9 mouse cellular contexts compared by ENCODE assay signal in the genomic region with DNA sequence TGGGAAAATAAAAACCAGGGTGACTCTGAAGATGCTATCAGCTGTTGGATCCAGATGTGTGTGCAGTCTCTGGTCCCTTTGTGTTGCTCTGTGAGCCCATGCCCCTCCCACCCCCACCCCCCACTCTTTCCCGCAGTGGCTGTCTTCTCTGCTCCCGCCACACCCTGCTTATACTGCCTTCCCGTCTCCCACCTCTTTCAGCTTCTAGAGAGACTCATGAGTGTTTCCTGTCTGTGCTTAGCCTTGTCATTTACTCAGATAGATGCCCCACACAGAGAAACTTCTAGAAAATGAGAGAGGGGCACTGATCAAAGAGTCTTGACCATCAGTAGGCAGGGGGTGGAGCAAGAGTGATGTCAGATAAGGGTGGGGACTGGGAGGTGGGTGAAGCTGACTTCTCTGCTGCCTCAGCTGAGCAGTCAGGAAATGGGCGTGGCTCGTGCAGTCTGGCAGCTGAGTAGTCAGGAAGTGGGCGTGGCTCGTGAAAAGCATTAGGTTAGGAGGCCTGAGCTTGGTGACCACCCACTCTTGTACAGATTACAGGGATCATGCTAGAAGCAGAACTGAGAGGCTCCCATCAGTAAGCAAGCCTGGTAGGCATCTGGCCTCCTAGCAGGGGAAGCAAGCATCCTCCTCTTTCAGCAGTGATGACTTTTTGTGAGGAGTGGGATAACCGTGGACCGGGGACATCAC. TPM values are rescaled to one million over a fixed set of nuclear protein-coding genes. Genes with fewer than 3 reads are reported as not detected.
DNase-seq lines count a peak whose midpoint lies in the region; ATAC-seq and TF ChIP-seq lines count a peak whose summit lies in the region.
"Had no signal": no experiment of that assay in that cellular context is flagged by ENCODE, and none has a peak within 500 bp of the region (broad histone marks: within the 10 kb centered on the region; RNA-seq: fewer than 3 reads in every experiment).

No protein-coding gene starts in this region.

- H3K4me2 ChIP-seq in limb, embryonic 14.5 days (replicated peaks; ENCODE audit: low read depth, low read length, severe bottlenecking) = peak overlapping the region; percentile 49
- peak overlapping the region; percentile 18 for H3K4me2 ChIP-seq in midbrain, embryonic 14.5 days (ENCODE audit: low read length)

- no peaks in the 10 kb centered on the region for H3K27me3 ChIP-seq in cerebellum, adult 2 months (ENCODE audit: control insufficient read depth, insufficient read depth, low read length)
- no peaks in the 10 kb centered on the region for H3K27me3 ChIP-seq in limb, embryonic 14.5 days (ENCODE audit: control insufficient read depth, insufficient read depth, low read length)
- no peaks in the 10 kb centered on the region for H3K27me3 ChIP-seq in midbrain, embryonic 14.5 days (ENCODE audit: control insufficient read depth, insufficient read depth, low read length)
- H3K27me3 ChIP-seq in spleen, adult 2 months (ENCODE audit: control insufficient read depth, insufficient read depth, low read length) = no peaks in the 10 kb centered on the region

- peaks cover 16% of the 10 kb centered on the region for H3K36me3 ChIP-seq in limb, embryonic 14.5 days (ENCODE audit: control insufficient read depth, insufficient read depth, low read length)
- H3K36me3 ChIP-seq in midbrain, embryonic 14.5 days (ENCODE audit: control insufficient read depth, insufficient read depth, low read length) = peaks cover 65% of the 10 kb centered on the region
- H3K36me3 ChIP-seq in spleen, adult 2 months (ENCODE audit: control insufficient read depth, insufficient read depth, low read length) = no peaks in the 10 kb centered on the region

- 44% methylated on average over 9 of the region's 9 CpGs for WGBS in cerebellum, adult 2 months
- 9% methylated on average over 9 of the region's 9 CpGs for WGBS in limb, embryonic 14.5 days
- 18% methylated on average over 9 of the region's 9 CpGs for WGBS in midbrain, embryonic 14.5 days
- 5% methylated on average over 9 of the region's 9 CpGs for WGBS in spleen, adult 2 months

- peak; percentile 25 for DNase-seq in cerebellum, adult 9-10 months
- no peak for DNase-seq in cerebellum, adult 2 months
- DNase-seq in gastrocnemius, postnatal 36 days = peak; percentile 70 to 78
- DNase-seq in limb, embryonic 14.5 days (ENCODE audit: low spot score) = peak; percentile 90
- peak; percentile 62 for DNase-seq in midbrain, embryonic 14.5 days
- peak; percentile 67 to 83 for DNase-seq in spleen, adult 2 months (ENCODE audit: low read depth in 1 of 2, low spot score in 2 of 2)

- peaks cover 6% of the 10 kb centered on the region; the same call in 1 of the 2 replicates for H3K4me1 ChIP-seq in cerebellum, adult 2 months (ENCODE audit: control insufficient read depth, insufficient read depth, low read length)
- peaks cover 3% of the 10 kb centered on the region; the same call in 1 of the 2 replicates for H3K4me1 ChIP-seq in limb, embryonic 14.5 days (ENCODE audit: control insufficient read depth, insufficient read depth, low read length)
- H3K4me1 ChIP-seq in midbrain, embryonic 14.5 days (ENCODE audit: control insufficient read depth, insufficient read depth, low read length) = no peaks in the 10 kb centered on the region
- H3K4me1 ChIP-seq in spleen, adult 2 months (ENCODE audit: control insufficient read depth, insufficient read depth, insufficient read length) = no peaks in the 10 kb centered on the region

- H3K4me3 ChIP-seq in cerebellum, adult 2 months (replicated peaks; ENCODE audit: insufficient read depth, low read depth, low read length) = no peak overlapping the region
- 0 out of 2 replicates have a peak overlapping the region, but pooled peaks have one; percentile 15 for H3K4me3 ChIP-seq in limb, embryonic 14.5 days (replicated peaks; ENCODE audit: low read length)
- H3K4me3 ChIP-seq in midbrain, embryonic 14.5 days (replicated peaks; ENCODE audit: low read depth, low read length) = no peak overlapping the region
- H3K4me3 ChIP-seq in spleen, adult 2 months (ENCODE audit: extremely low read depth, insufficient read depth, insufficient read length) = peak overlapping the region; percentile 42; the same call in 1 of the 2 replicates

- intact Hi-C loops in gastrocnemius, postnatal 36 days (cut with DNase I) = loop anchor here (2.0 to 5.0 kb wide), 2 partner anchors 50 to 135 kb away; no protein-coding TSS in a partner anchor

- H3K27ac ChIP-seq in cerebellum, adult 2 months (ENCODE audit: insufficient read depth, low read length) = no peak overlapping the region
- peak overlapping the region; percentile 44; the same call in 1 of the 2 replicates for H3K27ac ChIP-seq in limb, embryonic 14.5 days (replicated peaks; ENCODE audit: low read depth, low read length)
- H3K27ac ChIP-seq in midbrain, embryonic 14.5 days (replicated peaks; ENCODE audit: low read depth, low read length) = no peak overlapping the region
- peak overlapping the region; percentile 57; the same call in 1 of the 2 replicates for H3K27ac ChIP-seq in spleen, adult 2 months (ENCODE audit: insufficient read depth, low read length)

- peak overlapping the region; percentile 2; the same call in 1 of the 2 replicates for H3K9ac ChIP-seq in limb, embryonic 14.5 days (ENCODE audit: low read depth, low read length, severe bottlenecking)
- no peak overlapping the region for H3K9ac ChIP-seq in midbrain, embryonic 14.5 days (replicated peaks; ENCODE audit: low read length)

- peak; percentile 85 for ATAC-seq in common myeloid progenitor, adult 5-6 weeks (replicated peaks; ENCODE audit: low read depth, poor library complexity, severe bottlenecking)
- ATAC-seq in inflammation-experienced regulatory T-cells, adult 6 months = peak; percentile 92
- ATAC-seq in limb, embryonic 14.5 days (ENCODE audit: low FRiP score, low read depth) = peak; percentile 82
- peak; percentile 55; the same call in 1 of the 2 replicates for ATAC-seq in midbrain, embryonic 14.5 days (ENCODE audit: low FRiP score, low TSS enrichment)

- no peaks in the 10 kb centered on the region for H3K9me3 ChIP-seq in limb, embryonic 14.5 days (ENCODE audit: control insufficient read depth, low read length)
- H3K9me3 ChIP-seq in midbrain, embryonic 14.5 days (ENCODE audit: control insufficient read depth, low read length) = no peaks in the 10 kb centered on the region

- TF ChIP-seq POLR2A in cerebellum, adult 2 months (IDR thresholded peaks at IDR 0.05; ENCODE audit: borderline replicate concordance, insufficient read depth, low read length) = no peak
- TF ChIP-seq POLR2A in limb, embryonic 14.5 days (IDR thresholded peaks at IDR 0.05; ENCODE audit: borderline replicate concordance, extremely low read depth, insufficient read depth, insufficient read length) = no peak
- TF ChIP-seq POLR2A in spleen, adult 2 months (IDR thresholded peaks at IDR 0.05; ENCODE audit: low read depth, low read length) = no peak

- TF ChIP-seq CTCF in cerebellum, adult 2 months (IDR thresholded peaks at IDR 0.05; ENCODE audit: borderline replicate concordance, insufficient read depth, low read depth, low read length) = no peak
- no peak for TF ChIP-seq CTCF in spleen, adult 2 months (IDR thresholded peaks at IDR 0.05; ENCODE audit: extremely low read depth, insufficient read depth, insufficient read length, insufficient replicate concordance)

RNA-seq across cellular contexts. Expression of a gene that starts 48.4 kb away (rescaled TPM):
- not detected in 2 replicates for polyA plus RNA-seq in cerebellum, adult 2 months (2012; rRNA removed)
- total RNA-seq in common myeloid progenitor, adult 5-6 weeks (2017) = not detected in 2 replicates
- not detected for total RNA-seq in gastrocnemius, postnatal 36 days (2021)
- not detected for polyA plus RNA-seq in inflammation-experienced regulatory T-cells, adult 6 months (2017; shearing (Covaris generic))
- polyA plus RNA-seq in limb, embryonic 14.5 days (2012; rRNA removed) = not detected in 2 replicates
- polyA plus RNA-seq in limb, embryonic 14.5 days (2014; fragmentation: Nextera tagmentation; extraction: Ambion mirVana) = not detected in 2 replicates
- not detected in 2 replicates for polyA plus RNA-seq in midbrain, embryonic 14.5 days (2014; fragmentation: Nextera tagmentation; extraction: Ambion mirVana)
- polyA plus RNA-seq in spleen, adult 2 months (2012; rRNA removed) = not detected in 2 replicates
- polyA plus RNA-seq: C2C12 had no signal

Comparison
In these comparisons a context has a peak if more than half of its experiments do, and no peak if none do; other contexts are left out.
1. DNase-seq: peak in cerebellum, adult 9-10 months (single experiment), gastrocnemius, postnatal 36 days (2 of 2), limb, embryonic 14.5 days (single experiment), midbrain, embryonic 14.5 days (single experiment) and spleen, adult 2 months (2 of 2); none in cerebellum, adult 2 months (0 of 2).
2. H3K27ac ChIP-seq: peak in limb, embryonic 14.5 days (single experiment) and spleen, adult 2 months (single experiment); none in cerebellum, adult 2 months (single experiment) and midbrain, embryonic 14.5 days (single experiment).
3. H3K4me3 ChIP-seq: peak in limb, embryonic 14.5 days (single experiment) and spleen, adult 2 months (single experiment); none in cerebellum, adult 2 months (single experiment) and midbrain, embryonic 14.5 days (single experiment).
4. Peak in every context shown above with its lines, with median percentiles within 50 percentile points of each other: ATAC-seq.